ENCODE assay signal across 8 mouse cellular contexts in genomic region chr10:122886055-122886915, GRCm38 (mm10).
DNase-seq lines count a peak whose midpoint lies in the region; ATAC-seq lines count a peak whose summit lies in the region.

No protein-coding gene starts in this region.

- peaks cover 52% of the 10 kb centered on the region for H3K4me1 ChIP-seq in forebrain, embryonic 14.5 days (ENCODE audit: control insufficient read depth, insufficient read depth, low read length)
- H3K4me1 ChIP-seq in limb, embryonic 15.5 days, result peaks cover 80% of the 10 kb centered on the region
- H3K4me1 ChIP-seq in neural tube, embryonic 13.5 days (replicated peaks), result peaks cover 98% of the 10 kb centered on the region

- no peaks in the 10 kb centered on the region for H3K27me3 ChIP-seq in forebrain, embryonic 14.5 days (replicated peaks; ENCODE audit: control insufficient read depth, insufficient read depth, low read length)
- no peaks in the 10 kb centered on the region for H3K27me3 ChIP-seq in limb, embryonic 15.5 days
- H3K27me3 ChIP-seq in neural tube, embryonic 13.5 days, result no peaks in the 10 kb centered on the region

- WGBS in forebrain, embryonic 14.5 days, result 2% methylated on average over 26 of the region's 26 CpGs
- WGBS in limb, embryonic 15.5 days, result 1% methylated on average over 26 of the region's 26 CpGs
- WGBS in neural tube, embryonic 13.5 days, result 3% methylated on average over 26 of the region's 26 CpGs

- H3K9me3 ChIP-seq in forebrain, embryonic 14.5 days (replicated peaks; ENCODE audit: control insufficient read depth, low read length), result no peaks in the 10 kb centered on the region
- H3K9me3 ChIP-seq in limb, embryonic 15.5 days, result no peaks in the 10 kb centered on the region
- H3K9me3 ChIP-seq in neural tube, embryonic 13.5 days, result no peaks in the 10 kb centered on the region

- H3K27ac ChIP-seq in forebrain, embryonic 14.5 days (ENCODE audit: low read depth, low read length), result peak overlapping the region; percentile 96
- peak overlapping the region; percentile 96 for H3K27ac ChIP-seq in limb, embryonic 15.5 days
- H3K27ac ChIP-seq in neural tube, embryonic 13.5 days (replicated peaks), result peak overlapping the region; percentile 99

- peak overlapping the region; percentile 57 for H3K9ac ChIP-seq in forebrain, embryonic 14.5 days (ENCODE audit: low read length)
- no peak overlapping the region for H3K9ac ChIP-seq in limb, embryonic 15.5 days
- H3K9ac ChIP-seq in neural tube, embryonic 13.5 days, result peak overlapping the region; percentile 72

- peak; percentile 46 to 48 for DNase-seq in layer of hippocampus, adult 8-10 months (ENCODE audit: low spot score in 2 of 2)
- no peak for DNase-seq in layer of hippocampus, adult 9-11 months
- DNase-seq in cerebellum, adult 11-12 months, result peak; percentile 70
- peak; percentile 82 for DNase-seq in forebrain, embryonic 14.5 days (ENCODE audit: low spot score)
- DNase-seq in spleen, adult 12 weeks (ENCODE audit: low spot score), result no peak

- H3K4me3 ChIP-seq in forebrain, embryonic 14.5 days (ENCODE audit: low read depth, low read length), result no peak overlapping the region
- peak overlapping the region; percentile 16 for H3K4me3 ChIP-seq in limb, embryonic 15.5 days
- H3K4me3 ChIP-seq in neural tube, embryonic 13.5 days, result peak overlapping the region; percentile 26

- ATAC-seq in forebrain, embryonic 14.5 days, result peak; percentile 46
- peak; percentile 48 to 65; a peak in 3 of 4 replicates for ATAC-seq in hematopoietic stem cell, adult 5-6 weeks (replicated peaks in 1 of 2; ENCODE audit: insufficient read depth in 1 of 2, low FRiP score in 2 of 2, low TSS enrichment in 1 of 2, low read depth in 1 of 2, poor library complexity in 2 of 2, severe bottlenecking in 2 of 2)
- peak; percentile 45; the same call in 1 of the 2 replicates for ATAC-seq in limb, embryonic 15.5 days (ENCODE audit: insufficient number of reproducible peaks, low FRiP score, low TSS enrichment, low read depth)
- ATAC-seq in neural tube, embryonic 13.5 days (ENCODE audit: low read depth), result peak; percentile 12

- H3K4me2 ChIP-seq in forebrain, embryonic 14.5 days (ENCODE audit: low read length), result peak overlapping the region; percentile 48
- H3K4me2 ChIP-seq in limb, embryonic 15.5 days, result peak overlapping the region; percentile 40
- peak overlapping the region; percentile 53 for H3K4me2 ChIP-seq in neural tube, embryonic 13.5 days

- no peaks in the 10 kb centered on the region for H3K36me3 ChIP-seq in forebrain, embryonic 14.5 days (ENCODE audit: control insufficient read depth, insufficient read depth, low read length)
- H3K36me3 ChIP-seq in limb, embryonic 15.5 days, result no peaks in the 10 kb centered on the region
- no peaks in the 10 kb centered on the region for H3K36me3 ChIP-seq in neural tube, embryonic 13.5 days

Comparison
In these comparisons a context has a peak if more than half of its experiments do, and no peak if none do; other contexts are left out.
1. DNase-seq: peak in layer of hippocampus, adult 8-10 months (2 of 2), cerebellum, adult 11-12 months (single experiment) and forebrain, embryonic 14.5 days (single experiment); none in layer of hippocampus, adult 9-11 months (single experiment) and spleen, adult 12 weeks (single experiment).
2. Peak in every context shown above with its lines, with median percentiles within 50 percentile points of each other: ATAC-seq, H3K27ac ChIP-seq and H3K4me2 ChIP-seq.